In genomic region chr8:124256841-124257240, GRCm38 (mm10) we compare ENCODE assay signal across 9 mouse cellular contexts. TPM values are rescaled to one million over a fixed set of nuclear protein-coding genes. Genes with fewer than 3 reads are reported as not detected.
A peak's percentile ranks its signal among the peaks of the same experiment; 100 is the strongest.
DNase-seq lines count a peak whose midpoint lies in the region; ATAC-seq lines count a peak whose summit lies in the region.
"Had no signal": no experiment of that assay in that cellular context is flagged by ENCODE, and none has a peak within 500 bp of the region (broad histone marks: within the 10 kb centered on the region; RNA-seq: fewer than 3 reads in every experiment).

No protein-coding gene starts in this region.

- 58% methylated on average over 9 of the region's 9 CpGs for WGBS in lung, embryonic 15.5 days
- WGBS in forebrain, embryonic 15.5 days: 28% methylated on average over 9 of the region's 9 CpGs
- WGBS in hindbrain, embryonic 15.5 days: 37% methylated on average over 9 of the region's 9 CpGs
- WGBS in neural tube, embryonic 15.5 days: 52% methylated on average over 9 of the region's 9 CpGs
- 83% methylated on average over 9 of the region's 9 CpGs for whole genome bisulfite sequencing in liver, embryonic 11.5 days

- H3K9ac ChIP-seq in lung, embryonic 15.5 days: no peak overlapping the region
- H3K9ac ChIP-seq in forebrain, embryonic 15.5 days (replicated peaks): 0 out of 2 replicates have a peak overlapping the region, but pooled peaks have one; percentile 2
- H3K9ac ChIP-seq in hindbrain, embryonic 15.5 days: no peak overlapping the region
- H3K9ac ChIP-seq in neural tube, embryonic 15.5 days (replicated peaks): no peak overlapping the region
- no peak overlapping the region for H3K9ac ChIP-seq in liver, embryonic 11.5 days (ENCODE audit: low read depth, low read length)

- no peaks in the 10 kb centered on the region for H3K36me3 ChIP-seq in lung, embryonic 15.5 days
- H3K36me3 ChIP-seq in forebrain, embryonic 15.5 days: no peaks in the 10 kb centered on the region
- H3K36me3 ChIP-seq in hindbrain, embryonic 15.5 days: no peaks in the 10 kb centered on the region
- H3K36me3 ChIP-seq in neural tube, embryonic 15.5 days: no peaks in the 10 kb centered on the region
- H3K36me3 ChIP-seq in liver, embryonic 11.5 days (ENCODE audit: control insufficient read depth, insufficient read depth, low read length): no peaks in the 10 kb centered on the region
- H3K36me3 ChIP-seq: G1E had no signal

- peaks cover 55% of the 10 kb centered on the region for H3K4me1 ChIP-seq in lung, embryonic 15.5 days
- peaks cover 67% of the 10 kb centered on the region for H3K4me1 ChIP-seq in forebrain, embryonic 15.5 days
- peaks cover 38% of the 10 kb centered on the region for H3K4me1 ChIP-seq in hindbrain, embryonic 15.5 days (replicated peaks)
- peaks cover 64% of the 10 kb centered on the region for H3K4me1 ChIP-seq in neural tube, embryonic 15.5 days
- peaks cover 26% of the 10 kb centered on the region for H3K4me1 ChIP-seq in liver, embryonic 11.5 days (replicated peaks; ENCODE audit: control insufficient read depth, insufficient read depth, low read length)

- no peak for DNase-seq in lung, postnatal 36 days
- DNase-seq in right cerebral cortex, adult 18-20 months: no peak
- DNase-seq in liver, embryonic 11.5 days (ENCODE audit: low spot score): no peak
- no peak for DNase-seq in cerebellum, adult 8-10 months

- ATAC-seq in lung, embryonic 15.5 days (ENCODE audit: borderline replicate concordance, extremely low read depth, low FRiP score, low TSS enrichment): peak; percentile 39; the same call in 1 of the 2 replicates
- ATAC-seq in forebrain, embryonic 15.5 days (replicated peaks): peak; percentile 72
- no peak for ATAC-seq in hindbrain, embryonic 15.5 days (ENCODE audit: low FRiP score, low read depth)
- 0 out of 2 replicates have a peak, but pooled peaks have one; percentile 19 for ATAC-seq in neural tube, embryonic 15.5 days (ENCODE audit: low FRiP score)
- ATAC-seq in liver, embryonic 11.5 days (replicated peaks; ENCODE audit: low FRiP score): no peak

- H3K4me2 ChIP-seq in lung, embryonic 15.5 days: no peak overlapping the region
- no peak overlapping the region for H3K4me2 ChIP-seq in forebrain, embryonic 15.5 days (replicated peaks)
- H3K4me2 ChIP-seq in hindbrain, embryonic 15.5 days: no peak overlapping the region
- H3K4me2 ChIP-seq in neural tube, embryonic 15.5 days: no peak overlapping the region
- no peak overlapping the region for H3K4me2 ChIP-seq in liver, embryonic 11.5 days

- 0 out of 2 replicates have a peak overlapping the region, but pooled peaks have one; percentile 21 for H3K27ac ChIP-seq in lung, embryonic 15.5 days
- peak overlapping the region; percentile 85 for H3K27ac ChIP-seq in forebrain, embryonic 15.5 days (replicated peaks)
- peak overlapping the region; percentile 69 for H3K27ac ChIP-seq in hindbrain, embryonic 15.5 days (replicated peaks)
- H3K27ac ChIP-seq in neural tube, embryonic 15.5 days (replicated peaks): peak overlapping the region; percentile 74
- no peak overlapping the region for H3K27ac ChIP-seq in liver, embryonic 11.5 days (ENCODE audit: low read depth, low read length)

- no peak overlapping the region for H3K4me3 ChIP-seq in lung, embryonic 15.5 days
- no peak overlapping the region for H3K4me3 ChIP-seq in forebrain, embryonic 15.5 days
- no peak overlapping the region for H3K4me3 ChIP-seq in hindbrain, embryonic 15.5 days
- H3K4me3 ChIP-seq in neural tube, embryonic 15.5 days (replicated peaks): no peak overlapping the region
- no peak overlapping the region for H3K4me3 ChIP-seq in liver, embryonic 11.5 days (ENCODE audit: low read depth, low read length)

- H3K9me3 ChIP-seq in lung, embryonic 15.5 days: no peaks in the 10 kb centered on the region
- no peaks in the 10 kb centered on the region for H3K9me3 ChIP-seq in forebrain, embryonic 15.5 days
- no peaks in the 10 kb centered on the region for H3K9me3 ChIP-seq in hindbrain, embryonic 15.5 days
- H3K9me3 ChIP-seq in neural tube, embryonic 15.5 days (replicated peaks): no peaks in the 10 kb centered on the region
- H3K9me3 ChIP-seq in liver, embryonic 11.5 days (ENCODE audit: control insufficient read depth, low read length): no peaks in the 10 kb centered on the region

- no peaks in the 10 kb centered on the region for H3K27me3 ChIP-seq in lung, embryonic 15.5 days
- no peaks in the 10 kb centered on the region for H3K27me3 ChIP-seq in forebrain, embryonic 15.5 days
- H3K27me3 ChIP-seq in hindbrain, embryonic 15.5 days: no peaks in the 10 kb centered on the region
- no peaks in the 10 kb centered on the region for H3K27me3 ChIP-seq in neural tube, embryonic 15.5 days (replicated peaks)
- H3K27me3 ChIP-seq in liver, embryonic 11.5 days (replicated peaks; ENCODE audit: control insufficient read depth, insufficient read depth, low read length): no peaks in the 10 kb centered on the region

RNA-seq across cellular contexts. Expression of gene Galnt2, which starts 25.6 kb away (rescaled TPM):
- polyA plus RNA-seq in lung, embryonic 15.5 days (2015; fragmentation: Nextera tagmentation; extraction: Ambion mirVana): 55.3 and 62.5 TPM in 2 replicates
- 54.2 and 56.3 TPM in 2 replicates for polyA plus RNA-seq in forebrain, embryonic 15.5 days (2015; fragmentation: Nextera tagmentation; extraction: Ambion mirVana)
- polyA plus RNA-seq in hindbrain, embryonic 15.5 days (2015; fragmentation: Nextera tagmentation; extraction: Ambion mirVana): 63.2 and 63.7 TPM in 2 replicates
- polyA plus RNA-seq in neural tube, embryonic 15.5 days (2015; fragmentation: Nextera tagmentation; extraction: Ambion mirVana): 59.7 and 62.7 TPM in 2 replicates
- 46.6 and 48.6 TPM in 2 replicates for polyA plus RNA-seq in liver, embryonic 11.5 days (2014; fragmentation: Nextera tagmentation; extraction: Ambion mirVana)
- polyA plus RNA-seq: G1E had no signal

Comparison
In these comparisons a context has a peak if more than half of its experiments do, and no peak if none do; other contexts are left out.
1. ATAC-seq: peak in lung, embryonic 15.5 days (single experiment), forebrain, embryonic 15.5 days (single experiment) and neural tube, embryonic 15.5 days (single experiment); none in hindbrain, embryonic 15.5 days (single experiment) and liver, embryonic 11.5 days (single experiment).